Mouse (Mus musculus): ENCODE data around the gene Ppp6c. TPM values are rescaled to one million over a fixed set of nuclear protein-coding genes. Genes with fewer than 3 reads are reported as not detected.

Gene Ppp6c
- polyA plus RNA-seq, 1 experiment from 2014 or later, result 49.4 TPM

DNA sequence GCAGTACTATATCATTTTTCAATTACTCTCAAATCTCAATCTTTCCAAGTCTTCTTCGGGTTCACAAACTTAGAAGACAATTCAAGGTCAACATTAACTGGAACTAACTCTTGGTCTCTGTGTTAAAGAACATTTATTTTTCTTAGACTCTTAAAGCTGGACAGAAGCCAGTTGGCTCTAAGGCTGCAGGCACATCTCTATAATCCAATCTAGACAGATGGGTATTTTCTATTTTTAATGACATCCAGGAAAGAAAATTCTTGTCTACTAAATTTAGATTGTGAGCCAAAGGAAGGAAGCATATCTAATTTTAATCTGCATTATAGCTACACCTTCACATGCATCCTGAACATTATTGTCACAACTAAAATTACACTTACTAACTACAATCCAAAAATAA is 68.3 kb downstream of the Ppp6c start:
- Histone ChIP-seq H3K27ac (ENCODE audit: low read depth, low read length) (no peak overlapping the region), H3K4me2 (no peak overlapping the region), H3K4me1 (ENCODE audit: control insufficient read depth, insufficient read depth, low read length) (no peaks in the 10 kb centered on the region), H3K9ac (ENCODE audit: low read depth, low read length) (no peak overlapping the region), H3K9me3 (replicated peaks; ENCODE audit: control insufficient read depth, low read length) (no peaks in the 10 kb centered on the region), H3K27me3 (ENCODE audit: control insufficient read depth, insufficient read depth, low read length) (no peaks in the 10 kb centered on the region), H3K36me3 (ENCODE audit: control insufficient read depth, insufficient read depth, low read length) (no peaks in the 10 kb centered on the region), H3K4me3 (ENCODE audit: low read depth, low read length) (no peak overlapping the region)
- ATAC-seq (replicated peaks; ENCODE audit: insufficient number of reproducible peaks, low FRiP score, low TSS enrichment), result no peak
- 72% methylated on average over 1 of the region's 1 CpGs for WGBS (ENCODE audit: insufficient replicate concordance)

DNA sequence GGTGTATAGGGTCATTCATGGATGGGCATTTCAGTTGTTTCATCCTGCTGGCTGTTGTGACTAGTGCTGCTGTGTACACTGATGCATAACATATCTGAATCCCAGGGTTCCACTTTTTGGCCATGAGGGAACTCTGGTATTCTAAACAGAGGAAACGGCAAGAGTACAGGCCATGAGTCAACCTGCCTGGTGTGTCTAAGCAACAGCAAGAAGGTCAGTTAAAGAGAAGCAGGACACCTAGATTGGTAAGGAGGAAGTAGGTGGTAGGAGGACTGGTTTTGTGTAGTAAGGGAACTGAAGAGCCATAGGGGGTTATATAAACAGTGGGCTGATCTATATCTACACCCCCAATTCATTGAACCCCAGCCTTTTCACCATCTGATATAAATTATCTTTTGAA is 69.4 kb downstream of the Ppp6c start:
- WGBS (ENCODE audit: insufficient replicate concordance), result 72% methylated on average over 1 of the region's 1 CpGs
- H3K27me3 ChIP-seq (ENCODE audit: control insufficient read depth, insufficient read depth, low read length), result no peaks in the 10 kb centered on the region
- H3K27ac ChIP-seq (ENCODE audit: low read depth, low read length), result no peak overlapping the region

DNA sequence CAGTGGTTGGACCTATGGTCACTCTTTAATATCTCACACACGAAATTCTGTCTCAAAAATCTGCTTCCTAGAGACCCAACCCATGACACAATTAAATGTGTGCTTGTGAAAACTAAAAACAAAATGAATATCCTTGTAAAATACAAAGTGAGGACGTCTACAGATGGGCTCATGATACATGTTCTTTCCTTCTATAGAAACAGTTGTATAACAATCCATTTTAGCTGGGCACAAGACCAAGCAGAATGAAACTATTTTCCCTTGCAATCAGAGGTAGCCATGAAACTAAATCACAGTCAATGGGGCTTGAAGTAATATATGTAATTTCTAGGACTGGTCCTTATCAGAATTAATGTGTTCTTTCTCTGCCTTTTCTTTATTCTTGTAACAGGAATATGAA is 75.3 kb downstream of the Ppp6c start:
- H3K36me3 ChIP-seq (ENCODE audit: control insufficient read depth, insufficient read depth, low read length), result no peaks in the 10 kb centered on the region
- H3K4me3 ChIP-seq (ENCODE audit: low read depth, low read length), result no peak overlapping the region
- no peaks in the 10 kb centered on the region for H3K27me3 ChIP-seq (ENCODE audit: control insufficient read depth, insufficient read depth, low read length)
- H3K4me1 ChIP-seq (ENCODE audit: control insufficient read depth, insufficient read depth, low read length), result no peaks in the 10 kb centered on the region
- H3K4me2 ChIP-seq, result no peak overlapping the region
- WGBS (ENCODE audit: insufficient replicate concordance), result 64% methylated on average over 2 of the region's 2 CpGs
- no peaks in the 10 kb centered on the region for H3K9me3 ChIP-seq (replicated peaks; ENCODE audit: control insufficient read depth, low read length)
- no peak for ATAC-seq (replicated peaks; ENCODE audit: insufficient number of reproducible peaks, low FRiP score, low TSS enrichment)
- no peak overlapping the region for H3K27ac ChIP-seq (ENCODE audit: low read depth, low read length)
- H3K9ac ChIP-seq (ENCODE audit: low read depth, low read length), result no peak overlapping the region

More for the DNA sequence above, 69.4 kb downstream of the Ppp6c start:
- H3K4me1 ChIP-seq (ENCODE audit: control insufficient read depth, insufficient read depth, low read length), result no peaks in the 10 kb centered on the region
- no peak overlapping the region for H3K4me2 ChIP-seq
- H3K9me3 ChIP-seq (replicated peaks; ENCODE audit: control insufficient read depth, low read length), result no peaks in the 10 kb centered on the region
- ATAC-seq (replicated peaks; ENCODE audit: insufficient number of reproducible peaks, low FRiP score, low TSS enrichment), result no peak
- H3K4me3 ChIP-seq (ENCODE audit: low read depth, low read length), result no peak overlapping the region
- no peaks in the 10 kb centered on the region for H3K36me3 ChIP-seq (ENCODE audit: control insufficient read depth, insufficient read depth, low read length)
- H3K9ac ChIP-seq (ENCODE audit: low read depth, low read length), result no peak overlapping the region

DNA sequence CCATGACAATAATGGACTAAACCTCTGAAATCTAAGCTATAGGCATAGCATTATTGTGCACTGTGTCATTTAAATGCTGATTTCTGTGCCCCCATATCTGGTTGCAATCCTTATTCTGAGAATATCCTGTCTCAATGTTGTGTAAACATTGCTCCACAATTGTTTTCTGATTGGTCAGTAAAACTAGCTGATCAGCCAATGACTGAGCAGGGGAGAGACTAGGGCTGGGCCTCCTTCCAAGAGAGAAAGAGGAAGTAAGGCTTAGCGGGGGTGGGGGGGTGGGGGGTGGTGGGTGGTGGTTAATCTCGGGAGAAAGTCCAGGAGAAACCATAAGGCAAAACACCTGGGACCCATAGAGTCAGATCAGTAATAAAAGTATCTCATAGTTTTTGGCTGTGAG is 78.2 kb downstream of the Ppp6c start:
- 45% methylated on average over 2 of the region's 2 CpGs for WGBS (ENCODE audit: insufficient replicate concordance)
- H3K27ac ChIP-seq (ENCODE audit: low read depth, low read length), result no peak overlapping the region
- no peaks in the 10 kb centered on the region for H3K9me3 ChIP-seq (replicated peaks; ENCODE audit: control insufficient read depth, low read length)
- no peak for ATAC-seq (replicated peaks; ENCODE audit: insufficient number of reproducible peaks, low FRiP score, low TSS enrichment)
- H3K4me3 ChIP-seq (ENCODE audit: low read depth, low read length), result no peak overlapping the region
- H3K9ac ChIP-seq (ENCODE audit: low read depth, low read length), result no peak overlapping the region
- H3K4me2 ChIP-seq, result no peak overlapping the region
- H3K27me3 ChIP-seq (ENCODE audit: control insufficient read depth, insufficient read depth, low read length), result no peaks in the 10 kb centered on the region
- no peaks in the 10 kb centered on the region for H3K4me1 ChIP-seq (ENCODE audit: control insufficient read depth, insufficient read depth, low read length)
- no peaks in the 10 kb centered on the region for H3K36me3 ChIP-seq (ENCODE audit: control insufficient read depth, insufficient read depth, low read length)

DNA sequence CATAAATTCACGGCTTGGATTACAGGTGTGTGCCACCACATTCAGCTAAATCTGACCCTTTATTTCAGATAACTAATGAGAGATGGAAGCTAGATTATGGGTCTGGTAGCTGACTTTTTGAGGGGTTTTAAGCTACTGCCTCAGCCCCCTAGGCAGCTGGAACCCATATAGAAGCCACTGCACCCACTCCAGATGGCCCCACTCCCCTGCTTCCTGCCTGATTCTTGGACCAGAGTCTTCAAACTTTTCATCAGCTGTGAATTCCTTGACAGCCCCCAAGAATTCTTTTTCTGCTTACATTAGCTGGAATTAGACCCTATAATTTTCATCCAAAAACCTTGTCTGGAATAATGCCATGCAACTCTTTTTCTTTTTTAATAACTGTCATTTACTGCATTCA is 79.8 kb downstream of the Ppp6c start:
- no peaks in the 10 kb centered on the region for H3K27me3 ChIP-seq (ENCODE audit: control insufficient read depth, insufficient read depth, low read length)

More for the DNA sequence above, 79.8 kb downstream of the Ppp6c start:
- ATAC-seq (replicated peaks; ENCODE audit: insufficient number of reproducible peaks, low FRiP score, low TSS enrichment), result no peak
- H3K27ac ChIP-seq (ENCODE audit: low read depth, low read length), result no peak overlapping the region
- 100% methylated on average over 1 of the region's 1 CpGs for WGBS (ENCODE audit: insufficient replicate concordance)
- no peaks in the 10 kb centered on the region for H3K4me1 ChIP-seq (ENCODE audit: control insufficient read depth, insufficient read depth, low read length)
- H3K9me3 ChIP-seq (replicated peaks; ENCODE audit: control insufficient read depth, low read length), result no peaks in the 10 kb centered on the region
- H3K4me2 ChIP-seq, result no peak overlapping the region
- no peaks in the 10 kb centered on the region for H3K36me3 ChIP-seq (ENCODE audit: control insufficient read depth, insufficient read depth, low read length)
- no peak overlapping the region for H3K9ac ChIP-seq (ENCODE audit: low read depth, low read length)
- H3K4me3 ChIP-seq (ENCODE audit: low read depth, low read length), result no peak overlapping the region

Other genes with a start within 250 kb of the Ppp6c start
- 0.65 and 1.3 TPM in 2 replicates for gene Wdr38, start 229.0 kb downstream of the Ppp6c start, polyA plus RNA-seq (2014; fragmentation: Nextera tagmentation; extraction: Ambion mirVana)
- gene Arpc5l, start 221.1 kb downstream of the Ppp6c start, polyA plus RNA-seq (2014; fragmentation: Nextera tagmentation; extraction: Ambion mirVana), result 82.9 and 97.0 TPM in 2 replicates
- 768 and 887 TPM in 2 replicates for gene Rpl35, start 220.8 kb downstream of the Ppp6c start, polyA plus RNA-seq (2014; fragmentation: Nextera tagmentation; extraction: Ambion mirVana)
- gene Golga1, start 160.9 kb downstream of the Ppp6c start, polyA plus RNA-seq (2014; fragmentation: Nextera tagmentation; extraction: Ambion mirVana), result 19.3 and 23.2 TPM in 2 replicates
- 5.0 and 6.5 TPM in 2 replicates for gene Scai, start 35.7 kb downstream of the Ppp6c start, polyA plus RNA-seq (2014; fragmentation: Nextera tagmentation; extraction: Ambion mirVana)